Mouse (Mus musculus) common myeloid progenitor, adult 5-6 weeks (primary cell): Measurements from ENCODE around the gene Fat2. TPM values are rescaled to one million over a fixed set of nuclear protein-coding genes. Genes with fewer than 3 reads are reported as not detected.

Experiments used
- ATAC-seq: replicated peaks from 2 replicates; pipeline ENCODE4 v1.8.0; 2016; ENCODE audit warnings: low read depth, mild to moderate bottlenecking, moderate TSS enrichment, inconsistent platforms; ENCODE audit not compliant: poor library complexity, severe bottlenecking
- total RNA-seq: library from RNA; stranded (forward); fragments of 200-1000, 187-1606 nt; gene quantifications from 2 replicates; pipeline ENCODE4 v1.2.3, GENCODE M21; 2017

The Fat2 gene
- not detected in 2 replicates for total RNA-seq

GRCm38 (mm10) chr11:55336101-55336891, at the start of gene Fat2:
TSS of gene Fat2 (minus strand) at chr11:55336564.
- no peak for ATAC-seq

- no peak for ATAC-seq
Measured at GRCm38 (mm10) chr11:55383463-55384045, 47.2 kb upstream of the Fat2 start.

- ATAC-seq: peak; percentile 80
Measured at GRCm38 (mm10) chr11:55380908-55381307, 44.5 kb upstream of the Fat2 start.

- ATAC-seq: no peak
Measured at GRCm38 (mm10) chr11:55378371-55378770, 42.0 kb upstream of the Fat2 start.

- no peak for ATAC-seq
Measured at GRCm38 (mm10) chr11:55373838-55374237, 37.5 kb upstream of the Fat2 start.

- ATAC-seq: no peak
Measured at GRCm38 (mm10) chr11:55373373-55373772, 37.0 kb upstream of the Fat2 start.

GRCm38 (mm10) chr11:55372001-55372400, 35.6 kb upstream of the Fat2 start:
- no peak for ATAC-seq

- no peak for ATAC-seq
Measured at GRCm38 (mm10) chr11:55369093-55369471, 32.7 kb upstream of the Fat2 start.

- ATAC-seq: no peak
Measured at GRCm38 (mm10) chr11:55368388-55369092, 32.2 kb upstream of the Fat2 start.

GRCm38 (mm10) chr11:55367783-55368182, 31.4 kb upstream of the Fat2 start:
- ATAC-seq: no peak

- no peak for ATAC-seq
Measured at GRCm38 (mm10) chr11:55365840-55366239, 29.5 kb upstream of the Fat2 start.

GRCm38 (mm10) chr11:55365242-55365641, 28.9 kb upstream of the Fat2 start:
- no peak for ATAC-seq

- no peak for ATAC-seq
Measured at GRCm38 (mm10) chr11:55364662-55365061, 28.3 kb upstream of the Fat2 start.

GRCm38 (mm10) chr11:55358094-55358783, 21.9 kb upstream of the Fat2 start:
- no peak for ATAC-seq

GRCm38 (mm10) chr11:55356846-55357245, 20.5 kb upstream of the Fat2 start:
- no peak for ATAC-seq

- ATAC-seq: no peak
Measured at GRCm38 (mm10) chr11:55341961-55342371, 5.6 kb upstream of the Fat2 start.

GRCm38 (mm10) chr11:55340789-55341188, 4.4 kb upstream of the Fat2 start:
- 0 out of 2 replicates have a peak, but pooled peaks have one; percentile 11 for ATAC-seq

- no peak for ATAC-seq
Measured at GRCm38 (mm10) chr11:55337032-55337769, 837 bp upstream of the Fat2 start.

- ATAC-seq: no peak
Measured at GRCm38 (mm10) chr11:55335314-55336076, 869 bp downstream of the Fat2 start.
